9 mouse cellular contexts compared by ENCODE assay signal in the genomic region with DNA sequence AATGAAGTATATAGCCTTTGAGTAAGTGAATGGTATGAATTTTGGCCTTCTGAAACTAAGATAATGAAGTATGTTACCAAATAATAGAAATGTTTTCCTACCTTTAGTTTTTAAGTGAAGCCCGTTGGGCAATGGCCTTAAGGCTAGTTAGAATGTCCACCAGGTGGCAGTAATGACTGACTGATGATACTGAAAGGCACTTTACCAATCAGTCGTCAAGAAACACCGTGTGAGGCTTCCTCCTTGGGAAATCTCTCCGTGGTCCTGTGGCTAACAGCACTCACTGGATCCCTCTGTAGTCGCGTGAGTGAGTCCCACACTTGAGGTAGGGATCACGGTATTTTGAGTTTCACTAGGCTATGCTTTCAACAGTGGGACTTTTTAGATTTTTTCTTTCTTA. TPM values are rescaled to one million over a fixed set of nuclear protein-coding genes. Genes with fewer than 3 reads are reported as not detected.
DNase-seq lines count a peak whose midpoint lies in the region; ATAC-seq and TF ChIP-seq lines count a peak whose summit lies in the region.
"Had no signal": no experiment of that assay in that cellular context is flagged by ENCODE, and none has a peak within 500 bp of the region (broad histone marks: within the 10 kb centered on the region; RNA-seq: fewer than 3 reads in every experiment).

No protein-coding gene starts in this region.

- H3K36me3 ChIP-seq in kidney, embryonic 15.5 days = peaks cover 63% of the 10 kb centered on the region
- H3K36me3 ChIP-seq in embryonic facial prominence, embryonic 14.5 days (ENCODE audit: control insufficient read depth, insufficient read depth, low read length) = peaks cover 35% of the 10 kb centered on the region
- no peaks in the 10 kb centered on the region for H3K36me3 ChIP-seq in hindbrain, embryonic 11.5 days (ENCODE audit: control insufficient read depth, insufficient read depth, low read length)

- TF ChIP-seq CTCF in bone marrow macrophage, adult 2 months (IDR thresholded peaks at IDR 0.05; ENCODE audit: low read depth, low read length) = peak; percentile 52

- no peak for TF ChIP-seq POLR2A in bone marrow macrophage, adult 2 months (IDR thresholded peaks at IDR 0.05; ENCODE audit: borderline replicate concordance, low read depth, low read length)

- H3K4me1 ChIP-seq in kidney, embryonic 15.5 days = no peaks in the 10 kb centered on the region
- H3K4me1 ChIP-seq in bone marrow macrophage, adult 2 months (ENCODE audit: control insufficient read depth, insufficient read depth, low read length) = no peaks in the 10 kb centered on the region
- H3K4me1 ChIP-seq in embryonic facial prominence, embryonic 14.5 days (ENCODE audit: control insufficient read depth, insufficient read depth, low read length) = no peaks in the 10 kb centered on the region
- no peaks in the 10 kb centered on the region for H3K4me1 ChIP-seq in hindbrain, embryonic 11.5 days (replicated peaks; ENCODE audit: control insufficient read depth, insufficient read depth, low read length)
- H3K4me1 ChIP-seq: liver, embryonic 13.5 days had no signal

- no peak overlapping the region for H3K27ac ChIP-seq in kidney, embryonic 15.5 days
- H3K27ac ChIP-seq in bone marrow macrophage, adult 2 months (ENCODE audit: insufficient read depth, low read depth, low read length) = no peak overlapping the region
- H3K27ac ChIP-seq in embryonic facial prominence, embryonic 14.5 days (replicated peaks; ENCODE audit: low read depth, low read length) = no peak overlapping the region
- no peak overlapping the region for H3K27ac ChIP-seq in hindbrain, embryonic 11.5 days (ENCODE audit: low read depth, low read length)
- H3K27ac ChIP-seq: liver, embryonic 13.5 days had no signal

- no peak overlapping the region for H3K4me2 ChIP-seq in kidney, embryonic 15.5 days
- no peak overlapping the region for H3K4me2 ChIP-seq in embryonic facial prominence, embryonic 14.5 days (ENCODE audit: low read depth, low read length)
- H3K4me2 ChIP-seq in hindbrain, embryonic 11.5 days (replicated peaks; ENCODE audit: low read depth, low read length) = no peak overlapping the region
- H3K4me2 ChIP-seq: liver, embryonic 13.5 days had no signal

- DNase-seq in kidney, adult 11 months = peak; percentile 18
- DNase-seq in embryonic facial prominence, embryonic 14.5 days (ENCODE audit: low spot score) = peak; percentile 90
- peak; percentile 82 for DNase-seq in hindbrain, embryonic 11.5 days (ENCODE audit: low spot score)
- peak; percentile 32 to 69 for DNase-seq in layer of hippocampus, adult 8-10 months (ENCODE audit: low spot score in 2 of 2)
- DNase-seq in lung, postnatal 25 days (ENCODE audit: low spot score) = peak; percentile 70
- DNase-seq in right cerebral cortex, adult 18-20 months = peak; percentile 60
- DNase-seq: liver, embryonic 13.5 days had no signal

- no peak overlapping the region for H3K4me3 ChIP-seq in kidney, embryonic 15.5 days (replicated peaks)
- H3K4me3 ChIP-seq in bone marrow macrophage, adult 2 months (ENCODE audit: insufficient read depth, low read length) = no peak overlapping the region
- H3K4me3 ChIP-seq in embryonic facial prominence, embryonic 14.5 days (ENCODE audit: low read depth, low read length) = no peak overlapping the region
- no peak overlapping the region for H3K4me3 ChIP-seq in hindbrain, embryonic 11.5 days (ENCODE audit: low read depth, low read length)
- H3K4me3 ChIP-seq: liver, embryonic 13.5 days had no signal

- no peak overlapping the region for H3K9ac ChIP-seq in kidney, embryonic 15.5 days
- H3K9ac ChIP-seq in embryonic facial prominence, embryonic 14.5 days (ENCODE audit: low read depth, low read length) = no peak overlapping the region
- no peak overlapping the region for H3K9ac ChIP-seq in hindbrain, embryonic 11.5 days (ENCODE audit: low read depth, low read length)
- H3K9ac ChIP-seq: liver, embryonic 13.5 days had no signal

- H3K27me3 ChIP-seq in kidney, embryonic 15.5 days = no peaks in the 10 kb centered on the region
- no peaks in the 10 kb centered on the region for H3K27me3 ChIP-seq in embryonic facial prominence, embryonic 14.5 days (replicated peaks; ENCODE audit: control insufficient read depth, insufficient read depth, low read length)
- no peaks in the 10 kb centered on the region for H3K27me3 ChIP-seq in hindbrain, embryonic 11.5 days (ENCODE audit: control insufficient read depth, insufficient read depth, low read length)
- H3K27me3 ChIP-seq: liver, embryonic 13.5 days had no signal

- H3K9me3 ChIP-seq in kidney, embryonic 15.5 days (replicated peaks) = no peaks in the 10 kb centered on the region
- no peaks in the 10 kb centered on the region for H3K9me3 ChIP-seq in embryonic facial prominence, embryonic 14.5 days (ENCODE audit: control insufficient read depth, low read length)
- no peaks in the 10 kb centered on the region for H3K9me3 ChIP-seq in hindbrain, embryonic 11.5 days (ENCODE audit: control insufficient read depth, low read length)
- H3K9me3 ChIP-seq: liver, embryonic 13.5 days had no signal

- WGBS in kidney, embryonic 15.5 days = 29% methylated on average over 7 of the region's 7 CpGs
- WGBS in embryonic facial prominence, embryonic 14.5 days = 32% methylated on average over 7 of the region's 7 CpGs
- WGBS in hindbrain, embryonic 11.5 days = 37% methylated on average over 7 of the region's 7 CpGs

- ATAC-seq in kidney, embryonic 15.5 days (replicated peaks; ENCODE audit: low FRiP score) = no peak; the same call in 1 of the 2 replicates
- peak; percentile 62; the same call in 1 of the 2 replicates for ATAC-seq in embryonic facial prominence, embryonic 14.5 days (ENCODE audit: low read depth)
- ATAC-seq in hindbrain, embryonic 11.5 days (ENCODE audit: low FRiP score) = peak; percentile 69; the same call in 1 of the 2 replicates

RNA-seq across cellular contexts. Expression of a gene that starts 34.7 kb away (rescaled TPM):
- 145 TPM in 2 replicates for polyA plus RNA-seq in kidney, embryonic 15.5 days (2015; fragmentation: Nextera tagmentation; extraction: Ambion mirVana)
- polyA plus RNA-seq in bone marrow macrophage, adult 2 months (2012; ENCODE audit: insufficient read depth, insufficient read length, missing spikeins) = 45.0 and 48.1 TPM in 2 replicates
- 123 and 131 TPM in 2 replicates for polyA plus RNA-seq in embryonic facial prominence, embryonic 14.5 days (2014; fragmentation: Nextera tagmentation; extraction: Ambion mirVana)
- 139 and 144 TPM in 2 replicates for polyA plus RNA-seq in hindbrain, embryonic 11.5 days (2014; fragmentation: Nextera tagmentation; extraction: Ambion mirVana)
- total RNA-seq in layer of hippocampus, adult 8-10 months (2022) = 10 to 100 TPM; 47.0 to 68.9 (median 48.7) TPM

Comparison
In these comparisons a context has a peak if more than half of its experiments do, and no peak if none do; other contexts are left out.
1. DNase-seq: peak in every context shown above with its lines; median percentile 90 in embryonic facial prominence, embryonic 14.5 days; 82 in hindbrain, embryonic 11.5 days; 70 in lung, postnatal 25 days; 60 in right cerebral cortex, adult 18-20 months; 50 in layer of hippocampus, adult 8-10 months; 18 in kidney, adult 11 months.